Mouse (Mus musculus) ovary, postnatal 36 days (tissue): ENCODE measurements around the gene Map6.

Experiments
- DNase-seq: peaks from one replicate; pipeline ENCODE4 v3.0.0; 2022; ENCODE audit warnings: low spot score, mixed read lengths

Gene Map6

GRCm38 (mm10) chr7:99264597-99264996 is 2.6 kb upstream of the Map6 start:
- no peak for DNase-seq

DNA sequence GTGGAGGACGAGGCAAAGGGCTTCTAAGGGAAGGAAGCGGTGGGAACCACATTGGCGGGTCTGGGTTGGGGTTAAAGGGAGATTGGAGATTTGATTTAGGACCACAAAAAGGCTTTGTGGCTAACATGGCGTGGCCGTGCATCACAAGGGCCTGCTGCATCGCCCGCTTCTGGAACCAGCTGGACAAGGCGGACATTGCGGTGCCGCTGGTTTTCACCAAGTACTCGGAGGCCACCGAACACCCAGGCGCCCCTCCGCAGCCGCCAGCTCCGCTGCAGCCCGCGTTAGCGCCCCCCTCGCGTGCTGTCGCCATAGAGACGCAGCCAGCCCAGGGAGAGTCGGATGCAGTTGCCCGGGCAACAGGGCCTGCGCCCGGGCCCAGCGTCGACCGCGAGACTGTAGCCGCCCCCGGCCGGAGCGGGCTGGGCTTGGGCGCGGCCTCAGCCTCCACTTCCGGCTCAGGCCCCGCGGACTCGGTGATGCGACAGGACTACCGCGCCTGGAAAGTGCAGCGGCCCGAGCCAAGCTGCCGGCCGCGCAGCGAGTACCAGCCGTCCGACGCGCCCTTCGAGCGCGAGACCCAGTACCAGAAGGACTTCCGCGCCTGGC is 754 bp downstream of the Map6 start:
- DNase-seq, result peak; percentile 69

DNA sequence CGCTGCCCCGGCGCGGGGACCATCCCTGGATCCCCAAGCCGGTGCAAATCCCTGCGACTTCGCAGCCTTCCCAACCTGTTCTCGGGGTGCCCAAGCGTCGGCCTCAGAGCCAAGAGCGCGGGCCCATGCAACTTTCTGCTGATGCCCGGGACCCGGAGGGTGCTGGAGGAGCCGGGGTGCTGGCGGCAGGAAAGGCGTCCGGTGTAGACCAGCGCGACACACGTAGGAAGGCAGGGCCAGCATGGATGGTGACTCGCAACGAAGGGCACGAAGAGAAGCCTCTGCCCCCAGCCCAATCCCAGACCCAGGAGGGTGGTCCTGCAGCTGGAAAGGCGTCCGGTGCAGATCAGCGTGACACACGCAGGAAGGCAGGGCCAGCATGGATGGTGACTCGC is 1.3 kb downstream of the Map6 start:
- DNase-seq, result no peak

DNA sequence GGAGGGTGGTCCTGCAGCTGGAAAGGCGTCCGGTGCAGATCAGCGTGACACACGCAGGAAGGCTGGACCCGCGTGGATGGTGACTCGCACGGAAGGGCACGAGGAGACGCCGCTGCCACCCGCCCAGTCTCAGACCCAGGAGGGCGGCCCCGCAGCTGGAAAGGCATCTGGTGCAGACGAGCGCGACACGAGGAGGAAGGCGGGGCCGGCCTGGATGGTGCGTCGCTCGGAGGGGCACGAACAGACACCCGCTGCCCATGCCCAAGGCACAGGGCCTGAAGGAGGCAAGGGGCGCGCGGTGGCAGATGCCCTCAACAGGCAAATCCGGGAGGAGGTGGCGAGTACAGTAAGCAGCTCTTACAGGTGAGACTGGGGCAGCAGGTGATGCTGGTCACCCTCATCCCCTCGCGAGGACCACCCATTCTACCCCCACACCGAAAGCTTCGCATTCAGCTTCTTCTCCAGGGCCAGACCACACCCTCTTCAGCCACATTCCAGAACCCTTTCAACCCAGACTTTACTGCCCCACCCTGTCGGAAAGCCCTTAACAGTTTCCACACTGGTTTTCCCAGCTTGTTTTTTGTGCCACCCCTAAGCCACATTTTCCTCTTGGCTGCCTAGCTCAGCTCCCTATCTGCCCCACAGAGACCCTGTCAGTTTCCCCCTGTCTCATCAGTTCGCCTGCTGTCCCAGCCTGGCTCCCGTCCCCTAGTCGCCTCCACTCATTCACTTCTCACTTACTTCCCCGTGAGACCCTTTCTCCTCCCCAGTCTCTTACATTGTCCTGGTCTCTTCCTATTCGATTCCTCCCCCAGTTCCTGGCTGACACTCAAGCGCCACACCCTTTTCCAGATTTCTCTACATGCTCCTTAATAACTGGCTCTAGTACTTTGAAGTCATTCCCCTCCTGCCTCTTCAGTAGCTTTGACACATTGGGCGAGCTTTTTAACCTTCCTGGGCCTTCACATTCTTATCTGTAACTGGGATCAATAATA is 2.0 kb downstream of the Map6 start:
- DNase-seq, result no peak

GRCm38 (mm10) chr7:99271630-99272029 is 4.4 kb downstream of the Map6 start:
- DNase-seq, result no peak

- DNase-seq, result no peak
Observed at GRCm38 (mm10) chr7:99275131-99275530, 7.9 kb downstream of the Map6 start.

DNA sequence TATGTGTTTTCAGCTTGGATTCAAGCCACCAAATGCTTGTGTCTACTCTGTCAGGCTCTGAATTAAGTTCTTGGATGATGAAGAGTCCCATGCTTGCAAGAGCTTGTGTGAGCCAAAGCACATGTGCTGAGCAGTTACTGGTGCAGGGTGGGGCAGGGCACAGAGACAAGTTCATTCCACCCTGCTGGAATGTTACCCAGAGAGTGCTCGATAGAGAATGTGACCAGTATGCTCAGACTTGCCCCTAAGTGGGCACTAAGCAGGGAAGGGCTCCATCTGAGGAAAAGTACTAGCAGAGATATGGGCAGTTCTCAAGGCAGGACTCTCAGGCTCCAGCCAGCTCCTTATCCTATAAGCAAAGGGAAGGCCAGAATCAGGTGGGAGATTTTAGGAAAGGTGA is 9.4 kb downstream of the Map6 start:
- no peak for DNase-seq

- no peak for DNase-seq
Observed at GRCm38 (mm10) chr7:99278309-99278708, 11.1 kb downstream of the Map6 start.

GRCm38 (mm10) chr7:99279586-99279985 is 12.3 kb downstream of the Map6 start:
- no peak for DNase-seq

DNA sequence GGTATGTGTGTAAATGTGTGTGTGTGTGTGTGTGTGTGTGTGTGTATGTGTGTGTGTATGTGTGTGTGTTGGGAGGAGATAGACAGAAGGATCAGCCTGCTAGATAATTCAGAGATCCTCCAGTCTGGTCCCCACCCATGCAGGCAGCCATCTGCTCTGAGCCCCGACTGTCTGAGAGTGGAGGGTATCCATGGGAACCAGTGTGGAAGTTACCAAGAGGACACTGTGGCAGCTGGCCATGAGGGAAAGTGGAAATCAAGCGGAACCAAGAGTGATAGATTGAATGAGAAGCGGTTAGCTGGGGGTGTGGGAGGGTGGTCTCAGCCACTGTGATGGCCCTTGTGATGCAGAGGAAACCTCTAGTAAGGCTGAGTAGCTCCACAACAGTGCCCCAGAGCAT is 20.0 kb downstream of the Map6 start:
- no peak for DNase-seq

- DNase-seq, result no peak
Observed at GRCm38 (mm10) chr7:99290008-99290407, 22.8 kb downstream of the Map6 start.

GRCm38 (mm10) chr7:99290925-99291324 is 23.7 kb downstream of the Map6 start:
- no peak for DNase-seq

DNA sequence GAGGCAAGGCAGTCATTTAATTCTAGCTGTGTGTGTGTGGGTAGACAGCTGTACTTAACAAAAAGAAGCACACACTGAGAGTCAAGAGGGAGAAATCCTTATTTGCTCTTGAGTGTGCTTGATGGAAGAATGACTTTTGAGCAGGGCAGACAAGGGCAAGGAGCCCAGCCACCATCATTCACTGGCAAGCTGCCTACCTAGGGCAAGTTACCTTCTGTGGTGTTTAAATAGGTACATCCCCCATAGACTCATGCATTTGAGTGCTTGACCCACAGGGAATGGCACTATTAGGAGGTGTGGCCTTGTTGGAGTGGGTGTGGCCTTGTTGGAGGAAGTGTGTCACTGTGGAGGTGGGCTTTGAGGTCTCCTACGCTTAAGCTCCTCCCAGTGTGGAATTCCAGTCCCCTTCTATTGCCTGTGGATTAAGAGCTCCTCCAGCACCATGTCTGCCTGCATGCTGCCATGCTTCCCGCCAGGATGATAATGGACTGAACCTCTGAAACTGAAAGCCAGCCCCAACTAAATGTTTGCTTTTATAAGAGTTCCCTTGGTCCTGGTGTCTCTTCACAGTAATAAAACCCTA is 27.0 kb downstream of the Map6 start:
- DNase-seq, result no peak

- peak; percentile 33 for DNase-seq
Observed at GRCm38 (mm10) chr7:99295104-99295503, 27.9 kb downstream of the Map6 start.

DNA sequence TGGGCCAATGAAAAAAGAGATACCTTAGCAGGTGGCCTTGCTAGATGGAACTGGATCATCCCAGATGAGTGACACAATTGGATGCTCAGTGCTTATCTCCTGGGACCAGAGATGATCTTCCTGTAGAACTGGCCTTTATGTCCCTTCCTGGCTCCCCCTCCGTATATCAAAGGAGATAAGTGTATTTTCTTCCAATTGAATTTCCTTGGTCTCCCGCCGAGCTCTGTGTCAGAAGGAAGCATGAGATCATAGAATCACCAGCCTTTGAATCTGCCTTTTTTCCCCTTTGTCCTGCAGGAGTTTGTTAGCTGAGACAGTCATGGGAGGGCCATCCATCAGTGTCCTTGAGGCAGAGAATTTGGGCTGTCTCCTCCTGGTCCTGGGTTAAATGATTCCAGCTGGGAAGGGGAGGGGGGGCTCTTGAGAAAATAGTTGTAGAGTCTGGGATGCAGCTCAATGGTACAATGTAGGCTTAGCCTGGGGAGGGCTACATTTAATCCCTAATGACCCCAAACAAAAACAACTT is 33.5 kb downstream of the Map6 start:
- DNase-seq, result no peak

DNA sequence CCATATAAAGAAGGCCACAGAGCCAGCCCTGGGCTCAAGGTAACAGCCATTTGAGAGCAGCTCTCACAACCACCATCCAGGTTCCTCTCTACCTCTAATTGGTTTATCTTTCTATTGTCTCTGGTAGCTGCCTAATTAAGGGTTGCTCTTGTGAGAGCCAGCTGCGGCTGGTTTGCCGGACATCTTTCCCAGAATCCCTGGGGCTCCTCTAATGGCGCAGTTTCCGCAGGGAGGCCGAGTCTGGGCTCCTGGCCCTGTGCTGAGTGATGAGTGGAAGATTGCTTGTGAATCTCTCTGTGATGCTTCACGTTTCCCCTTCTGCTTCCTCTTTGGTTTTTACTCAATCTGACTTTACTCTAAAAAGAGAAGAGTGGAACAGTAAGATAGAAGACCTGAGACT is 36.8 kb downstream of the Map6 start:
- DNase-seq, result no peak

- peak; percentile 74 for DNase-seq
Observed at GRCm38 (mm10) chr7:99304949-99305372, 37.7 kb downstream of the Map6 start.

DNA sequence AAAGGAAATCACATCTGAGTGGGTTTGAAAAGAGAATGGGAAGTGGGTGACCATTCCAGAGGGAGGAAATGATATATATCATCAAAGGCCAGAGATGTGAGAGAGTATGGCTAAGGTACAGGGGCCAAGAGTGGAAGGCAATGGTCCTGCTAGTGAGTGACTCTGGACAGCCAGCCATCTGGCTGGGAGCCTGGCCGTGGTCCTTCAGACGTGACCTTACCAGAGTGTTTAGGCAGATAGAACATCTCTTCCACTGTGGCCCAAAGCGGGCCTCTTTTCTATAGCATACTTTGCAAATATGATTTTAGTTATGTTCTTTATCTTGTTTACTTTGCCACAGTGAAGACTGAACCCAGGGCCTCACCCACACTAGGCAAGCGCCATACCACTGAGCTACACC is 38.4 kb downstream of the Map6 start:
- no peak for DNase-seq

- DNase-seq, result no peak
Observed at GRCm38 (mm10) chr7:99306640-99307039, 39.4 kb downstream of the Map6 start.

- DNase-seq, result no peak
Observed at GRCm38 (mm10) chr7:99311433-99311832, 44.2 kb downstream of the Map6 start.

GRCm38 (mm10) chr7:99312058-99312457 is 44.8 kb downstream of the Map6 start:
- no peak for DNase-seq

GRCm38 (mm10) chr7:99312671-99313143 is 45.5 kb downstream of the Map6 start:
- no peak for DNase-seq

- no peak for DNase-seq
Observed at GRCm38 (mm10) chr7:99313253-99313652, 46.0 kb downstream of the Map6 start.
